Mouse (Mus musculus) erythroid progenitor cell, adult 5-6 weeks (primary cell): ENCODE results near the gene Ccdc162. TPM values are rescaled to one million over a fixed set of nuclear protein-coding genes. Genes with fewer than 3 reads are reported as not detected.
"Not testable (repeated sequence)": the region's sequence is repeated elsewhere in the genome, so short reads cannot be mapped to it uniquely, and the experiment has no call there.

ENCODE experiments used
- ATAC-seq: replicated peaks from 2 replicates; pipeline ENCODE4 v1.8.0; 2016; ENCODE audit warnings: moderate number of reproducible peaks, mild to moderate bottlenecking, moderate TSS enrichment, inconsistent platforms; ENCODE audit not compliant: poor library complexity, low FRiP score, severe bottlenecking
- total RNA-seq, 2 experiments: library from RNA; stranded (forward) in 1 of 2; stranded (reverse) in 1 of 2; fragments of 150-400 nt in 1 of 2; fragments of 186-747, 209-891 nt in 1 of 2; gene quantifications; 2 replicates each; pipeline versions ENCODE4 v1.2.3 to v1.2.4; 2015 to 2017; ENCODE audit warnings: low replicate concordance in 2 of 2

Gene Ccdc162
- total RNA-seq, 2 experiments from 2014 or later: not detected

DNA sequence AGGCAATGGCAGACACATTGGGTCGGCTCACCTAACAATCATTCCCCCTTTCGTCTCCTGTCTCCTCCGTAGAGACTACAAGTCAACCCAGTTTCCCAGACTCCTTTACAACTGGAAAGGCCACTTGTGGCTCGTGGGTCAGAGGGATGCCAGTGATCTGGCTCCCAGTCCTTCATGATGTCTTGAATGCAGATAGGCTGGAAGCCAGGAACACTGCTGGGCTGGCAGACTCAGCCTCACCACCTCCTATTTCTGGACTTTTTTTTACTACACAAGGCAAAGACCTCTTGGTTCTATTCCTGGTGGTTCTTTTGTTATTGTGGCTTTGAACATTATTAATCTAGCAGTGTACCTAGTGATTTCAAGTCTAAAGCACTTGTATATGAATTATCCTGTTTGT is 202.1 kb downstream of the Ccdc162 start:
- ATAC-seq: no peak

DNA sequence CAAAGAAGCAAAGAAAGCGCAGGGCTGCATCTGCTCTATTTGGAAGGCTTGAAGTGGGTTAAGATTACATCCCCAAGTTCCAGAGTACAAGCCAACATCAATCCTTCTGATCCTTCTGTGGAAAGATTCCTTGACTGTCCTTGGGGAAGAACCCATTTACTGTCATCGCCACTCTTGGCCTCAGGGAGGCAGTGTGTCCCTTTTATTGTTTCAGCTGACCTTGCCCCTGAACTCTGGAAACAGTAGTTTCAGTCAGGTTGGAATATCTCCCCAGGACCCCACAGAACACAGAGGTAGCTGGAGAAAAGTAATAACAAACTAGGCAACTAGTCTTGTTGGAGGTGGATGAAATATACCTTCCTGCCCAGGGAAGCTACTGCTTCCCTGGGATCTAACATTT is 207.3 kb downstream of the Ccdc162 start:
- ATAC-seq: no peak

DNA sequence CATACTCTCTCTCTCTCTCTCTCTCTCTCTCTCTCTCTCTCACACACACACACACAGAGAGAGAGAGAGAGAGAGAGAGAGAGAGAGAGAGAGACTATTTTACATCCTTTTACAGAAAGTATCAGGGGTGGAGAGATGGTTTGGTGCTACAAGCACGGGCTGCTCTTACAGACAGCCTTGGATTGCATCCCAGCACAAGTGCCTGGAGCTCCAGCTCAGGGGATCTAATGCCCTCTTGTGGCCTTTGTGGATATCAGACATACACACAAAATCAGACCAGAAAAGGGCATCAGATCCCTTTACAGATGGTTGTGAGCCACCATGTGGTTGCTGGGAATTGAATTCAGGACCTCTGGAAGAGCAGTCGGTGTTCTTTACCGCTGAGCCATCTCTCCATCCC is 211.0 kb downstream of the Ccdc162 start:
- ATAC-seq: not testable (repeated sequence)

DNA sequence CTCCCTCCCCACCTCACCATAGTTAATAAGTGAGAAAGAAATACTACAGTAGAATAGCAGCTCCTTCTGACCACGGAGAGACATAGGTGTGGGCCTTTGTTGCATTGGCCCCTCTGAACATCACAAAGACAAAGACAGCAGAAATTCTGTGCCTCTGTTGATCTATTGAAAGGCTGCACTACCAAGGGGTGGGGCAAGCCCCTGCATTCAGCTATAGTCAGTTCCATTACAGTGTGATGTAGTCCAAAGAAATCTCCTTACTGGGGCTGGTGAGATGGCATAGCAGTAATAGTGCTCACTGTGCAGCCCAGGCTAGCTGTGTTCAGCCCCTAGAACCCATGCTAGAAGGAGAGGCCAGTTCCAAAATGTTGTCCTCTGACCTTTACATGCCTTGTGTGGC is 211.4 kb downstream of the Ccdc162 start:
- no peak for ATAC-seq

DNA sequence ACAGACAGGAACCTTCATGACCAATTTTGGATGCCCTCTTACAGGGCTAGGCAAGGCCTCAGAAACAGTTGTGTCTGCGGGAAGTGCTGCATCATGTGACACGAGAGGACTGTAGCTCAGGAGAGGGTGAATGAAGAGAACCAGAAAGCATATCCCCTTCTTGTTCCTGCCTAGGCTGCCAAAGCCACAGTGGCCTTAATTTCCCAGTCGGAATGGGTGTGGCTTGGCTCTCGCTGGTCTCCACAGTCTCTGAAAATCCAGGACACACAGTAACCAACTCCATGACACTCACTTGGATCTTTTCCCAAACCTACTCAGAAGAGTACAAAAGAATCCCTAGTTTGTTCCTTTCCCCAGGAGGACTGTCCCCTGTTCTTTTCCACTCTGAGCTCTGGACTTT is 215.5 kb downstream of the Ccdc162 start:
- ATAC-seq: no peak

DNA sequence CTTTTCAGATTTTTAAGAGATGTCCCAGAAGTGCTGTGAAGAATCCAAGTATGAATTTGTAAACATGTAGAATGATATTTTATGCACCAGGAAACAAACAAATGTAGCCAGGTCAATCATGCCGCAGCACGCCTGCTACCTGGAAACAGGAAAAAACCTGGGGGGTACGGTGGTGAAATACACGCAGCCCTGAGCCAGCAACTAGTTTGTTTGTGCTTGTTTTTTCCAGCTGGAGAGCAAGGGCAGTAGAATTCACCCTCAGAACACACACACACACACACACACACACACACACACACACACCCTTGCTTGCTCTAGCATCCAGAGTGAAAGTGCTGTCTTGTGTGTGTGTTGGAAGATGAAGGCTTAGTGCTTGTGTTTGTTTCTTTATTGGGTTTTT is 225.3 kb downstream of the Ccdc162 start:
- ATAC-seq: no peak

DNA sequence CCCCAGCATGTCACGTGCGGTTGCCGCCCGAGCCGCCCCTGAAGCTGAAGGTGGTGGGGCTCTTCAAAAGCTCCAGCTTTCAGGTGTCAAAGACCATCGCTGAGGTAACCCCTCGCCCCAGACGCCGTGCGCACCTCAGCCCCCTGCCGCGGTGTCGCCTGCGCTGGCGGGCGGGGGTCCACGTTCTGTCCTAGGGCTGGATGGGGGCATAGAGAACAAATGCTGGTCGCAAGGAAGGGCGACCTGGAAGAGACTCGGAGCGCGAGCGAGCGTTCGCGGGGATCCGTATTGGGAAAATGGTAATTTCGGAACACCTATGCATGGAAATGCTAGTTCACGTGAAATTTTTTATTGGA is 225.9 kb downstream of the Ccdc162 start:
- no peak for ATAC-seq

DNA sequence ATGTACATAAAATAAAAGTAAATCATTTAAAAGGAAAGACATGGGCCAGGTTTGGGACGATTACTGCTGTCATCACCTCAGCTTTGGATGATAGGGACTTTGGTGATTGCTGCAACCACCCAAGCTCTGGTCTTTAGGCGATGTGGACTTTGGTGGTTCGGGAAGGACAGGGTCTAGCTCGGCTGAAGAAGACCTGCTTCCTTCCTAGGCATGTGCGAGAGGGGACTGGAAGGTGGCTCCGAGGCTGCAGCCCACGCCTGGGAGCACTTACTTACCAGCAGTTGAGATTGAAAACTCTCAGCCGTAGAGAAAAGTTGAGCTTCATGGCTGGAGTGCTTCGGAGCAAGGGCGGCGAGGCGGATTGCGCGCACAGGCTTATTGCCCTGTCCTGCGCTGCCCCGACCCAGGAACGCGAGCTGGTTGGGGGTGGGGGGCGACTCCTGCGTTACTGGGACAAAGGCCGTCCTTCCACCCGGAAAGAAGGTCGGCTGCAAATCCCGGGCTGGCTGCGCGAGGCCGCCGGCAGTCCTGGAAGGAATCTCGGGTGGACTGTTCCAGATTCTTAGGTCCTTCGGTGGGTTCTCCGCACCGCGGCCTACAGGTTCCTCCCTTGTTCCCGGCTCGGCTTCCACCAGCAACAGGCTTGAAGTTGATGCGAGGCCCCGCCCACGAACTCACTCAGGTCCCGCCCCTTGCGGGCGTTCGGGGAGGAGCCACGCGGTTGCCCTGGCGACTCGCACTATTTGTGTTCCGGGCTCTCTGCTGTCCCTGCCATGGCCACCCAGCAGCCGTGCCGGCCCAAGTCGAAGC is 226.5 kb downstream of the Ccdc162 start, which contains the start of the genes Smpd2 and Ppil6:
Gene Smpd2 (minus strand): TSS at position 662 of the 810 bp plus-strand sequence.
Gene Ppil6 (plus strand): TSS at position 732 of the 810 bp plus-strand sequence.
- peak; percentile 82 for ATAC-seq

DNA sequence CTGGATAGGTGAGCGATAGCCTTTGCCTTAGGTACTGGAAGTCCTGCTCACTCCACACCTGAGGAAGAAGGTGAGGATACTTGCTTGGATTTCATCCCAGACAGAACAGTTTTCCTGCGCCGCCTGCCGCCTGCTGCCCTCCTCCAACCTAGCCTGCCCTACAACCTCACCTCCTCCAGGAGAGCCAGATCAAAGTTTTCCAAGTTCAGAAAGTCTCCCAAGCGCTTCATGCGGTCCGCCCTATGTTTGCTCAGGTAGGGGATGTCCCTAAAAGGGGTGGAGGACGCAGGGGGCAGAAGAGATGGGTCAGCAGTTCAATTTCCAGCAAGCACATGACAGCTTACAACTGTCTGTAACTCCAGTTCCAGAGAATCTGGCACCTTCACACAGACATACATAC is 227.1 kb downstream of the Ccdc162 start:
- no peak for ATAC-seq

DNA sequence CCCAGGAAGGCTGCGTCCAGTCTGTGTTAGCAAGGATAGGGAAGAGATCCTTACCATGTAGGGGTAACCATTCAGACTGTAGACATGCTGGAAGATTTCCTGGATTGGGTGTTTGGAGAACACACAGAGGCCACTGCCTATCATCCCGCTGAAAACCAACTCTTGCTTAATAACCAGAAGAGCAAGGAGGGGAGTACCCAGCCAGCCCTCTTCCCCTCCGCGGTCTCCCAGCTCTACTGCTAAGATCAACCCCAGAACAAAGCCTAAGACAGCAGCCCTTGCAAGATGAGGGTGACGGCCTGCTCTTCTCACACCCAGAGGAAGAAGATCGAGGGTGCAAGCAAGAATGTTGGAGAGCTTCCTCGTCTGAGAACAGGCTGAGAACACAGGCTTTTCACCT is 227.6 kb downstream of the Ccdc162 start:
- no peak for ATAC-seq

Other genes starting within 250 kb of the Ccdc162 start
- gene Mical1, start 240.3 kb downstream of the Ccdc162 start, total RNA-seq (2015; ENCODE audit: low replicate concordance): 10.1 and 19.7 TPM in 2 replicates
- 0.76 and 11.4 TPM in 2 replicates for gene Mical1, start 240.3 kb downstream of the Ccdc162 start, total RNA-seq (2017; ENCODE audit: low replicate concordance)
- 0.84 and 4.7 TPM in 2 replicates for gene Smpd2, start 226.3 kb downstream of the Ccdc162 start, total RNA-seq (2015; ENCODE audit: low replicate concordance)
- gene Smpd2, start 226.3 kb downstream of the Ccdc162 start, total RNA-seq (2017; ENCODE audit: low replicate concordance): 2.3 TPM in 1 of 2 replicates, not detected in the other
- not detected in 2 replicates for gene Ppil6, start 226.2 kb downstream of the Ccdc162 start, total RNA-seq (2015; ENCODE audit: low replicate concordance)
- not detected in 2 replicates for gene Ppil6, start 226.2 kb downstream of the Ccdc162 start, total RNA-seq (2017; ENCODE audit: low replicate concordance)
- 62.7 and 87.6 TPM in 2 replicates for gene Cd164, start 197.2 kb downstream of the Ccdc162 start, total RNA-seq (2015; ENCODE audit: low replicate concordance)
- 46.8 and 52.3 TPM in 2 replicates for gene Cd164, start 197.2 kb downstream of the Ccdc162 start, total RNA-seq (2017; ENCODE audit: low replicate concordance)
- 46.9 and 72.1 TPM in 2 replicates for gene Cep57l1, start 93.2 kb upstream of the Ccdc162 start, total RNA-seq (2015; ENCODE audit: low replicate concordance)
- gene Cep57l1, start 93.2 kb upstream of the Ccdc162 start, total RNA-seq (2017; ENCODE audit: low replicate concordance): 29.8 and 46.5 TPM in 2 replicates
- 64.5 and 88.9 TPM in 2 replicates for gene Sesn1, start 93.3 kb upstream of the Ccdc162 start, total RNA-seq (2015; ENCODE audit: low replicate concordance)
- gene Sesn1, start 93.3 kb upstream of the Ccdc162 start, total RNA-seq (2017; ENCODE audit: low replicate concordance): 56.7 and 62.6 TPM in 2 replicates